Mouse (Mus musculus): ENCODE measurements around the gene Sec13. TPM values are rescaled to one million over a fixed set of nuclear protein-coding genes. Genes with fewer than 3 reads are reported as not detected.

The Sec13 gene
- 121 TPM for polyA plus RNA-seq (2014; fragmentation: Illumina TruSeq; extraction: RNeasy Lipid Tissue Mini Kit (QIAGEN cat#74804); ENCODE audit: insufficient read depth, low read depth, low replicate concordance)

DNA sequence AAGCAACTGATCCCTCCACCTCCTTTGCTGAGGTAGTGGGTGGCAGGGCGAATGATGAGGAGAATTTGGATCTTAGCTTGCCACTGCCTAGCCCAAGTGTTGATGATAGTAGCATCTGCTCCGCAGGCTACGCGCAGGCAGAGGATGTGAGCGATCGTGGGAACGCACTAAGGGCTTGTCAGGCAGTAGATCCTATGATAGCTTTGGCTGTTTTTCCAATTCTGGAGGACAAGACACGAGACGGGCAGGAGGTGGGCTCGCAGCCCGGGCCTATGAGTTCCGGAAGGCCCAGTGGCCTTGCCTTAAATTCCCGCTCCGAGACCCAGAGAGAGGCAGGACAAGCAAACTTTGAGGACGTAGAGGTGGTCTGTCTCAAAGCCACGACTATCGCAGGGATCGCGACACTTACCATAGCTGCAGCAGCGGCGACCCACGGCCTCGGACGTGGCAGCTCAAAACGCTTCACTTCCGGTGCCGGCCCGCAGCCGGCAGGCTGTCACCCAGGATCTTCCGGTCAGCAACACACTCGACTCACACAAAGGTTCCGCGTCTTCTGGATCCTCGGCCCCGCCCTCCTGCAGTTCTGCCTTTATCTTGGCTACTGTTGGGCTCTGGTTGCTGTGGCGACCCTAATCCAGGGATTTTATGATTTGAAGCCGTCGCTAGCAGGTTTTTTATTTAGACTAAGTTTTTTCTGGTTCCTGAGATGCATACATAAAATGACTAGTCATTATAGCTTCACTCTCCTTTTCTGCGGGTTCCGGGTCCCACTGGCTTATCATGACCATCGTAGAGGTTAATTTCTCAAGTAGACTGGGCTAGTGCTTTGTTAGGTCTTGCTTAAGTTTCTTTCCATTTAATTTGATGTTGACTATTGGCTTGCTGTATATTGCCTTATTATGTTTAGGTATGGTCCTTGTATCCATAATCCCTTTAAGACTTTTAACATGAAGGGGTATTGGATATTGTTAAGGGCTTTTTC is at the start of gene Sec13:
Sec13 (minus strand) TSS at position 508 of the 982 bp plus-strand sequence.

DNA sequence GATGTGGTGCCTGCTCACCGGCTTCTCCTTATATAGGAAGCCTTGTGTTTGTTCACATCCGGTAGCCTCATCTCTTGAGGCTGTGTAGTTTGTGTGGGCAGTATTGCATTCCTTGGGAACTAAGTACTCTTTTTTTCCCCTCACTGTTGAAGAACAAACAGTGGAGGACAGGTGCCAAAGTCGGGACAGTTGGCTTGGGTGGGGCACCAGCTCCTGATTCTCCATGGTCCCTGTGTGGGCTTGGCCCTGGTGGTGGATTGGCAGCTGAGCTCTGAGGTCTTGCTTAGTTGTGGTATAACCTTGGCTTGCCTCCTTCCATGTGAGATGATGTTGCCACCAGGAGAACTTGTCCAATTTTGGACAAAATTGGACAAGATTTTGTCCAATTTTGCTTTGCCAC is 20.7 kb downstream of the Sec13 start, which contains the start of gene Ghrl:
Ghrl (minus strand) TSS at position 3 of the 400 bp plus-strand sequence.

DNA sequence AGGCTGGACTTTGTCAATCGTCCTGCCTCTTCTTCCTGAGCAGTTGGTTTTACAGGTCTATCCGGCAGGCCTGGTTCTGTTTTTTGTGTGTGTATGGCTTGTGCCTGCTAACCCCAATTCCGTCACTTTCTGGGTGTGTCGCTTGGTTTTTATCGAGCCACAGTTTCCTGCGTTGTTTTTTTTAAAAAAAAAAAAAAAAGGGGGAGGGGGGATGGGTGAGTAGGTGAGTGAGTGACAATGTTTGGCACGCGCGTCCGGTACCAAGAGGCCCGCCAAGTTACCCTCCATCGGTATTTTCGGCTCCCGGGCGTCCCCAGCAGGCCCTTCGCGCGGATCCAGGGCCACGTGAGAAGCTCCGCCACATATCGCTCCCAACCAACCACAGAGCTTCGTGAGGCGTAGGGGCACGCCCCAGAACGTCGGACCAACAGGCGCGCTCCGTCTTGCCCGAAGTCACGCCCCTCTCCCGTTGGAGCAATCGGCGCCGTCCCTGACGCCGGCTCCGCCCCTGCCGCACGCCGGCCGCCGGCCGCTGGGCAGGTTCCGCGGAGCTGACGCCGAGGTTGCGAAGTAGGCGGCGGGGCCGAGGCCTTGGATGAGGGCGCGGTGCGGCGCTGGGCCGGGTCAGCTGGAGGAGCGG is 43.8 kb downstream of the Sec13 start, which contains the start of gene Tatdn2:
Tatdn2 (plus strand) TSS at position 469 of the 640 bp plus-strand sequence.

Other genes with a start within 250 kb of the Sec13 start
- gene Prrt3, start 238.8 kb downstream of the Sec13 start, polyA plus RNA-seq (2014; fragmentation: Illumina TruSeq; extraction: RNeasy Lipid Tissue Mini Kit (QIAGEN cat#74804); ENCODE audit: insufficient read depth, low read depth, low replicate concordance) = not detected
- 62.9 TPM for gene Emc3, start 209.1 kb downstream of the Sec13 start, polyA plus RNA-seq (2014; fragmentation: Illumina TruSeq; extraction: RNeasy Lipid Tissue Mini Kit (QIAGEN cat#74804); ENCODE audit: insufficient read depth, low read depth, low replicate concordance)
- 0.34 TPM for gene Fancd2, start 209.1 kb downstream of the Sec13 start, polyA plus RNA-seq (2014; fragmentation: Illumina TruSeq; extraction: RNeasy Lipid Tissue Mini Kit (QIAGEN cat#74804); ENCODE audit: insufficient read depth, low read depth, low replicate concordance)
- gene Fancd2os, start 140.0 kb downstream of the Sec13 start, polyA plus RNA-seq (2014; fragmentation: Illumina TruSeq; extraction: RNeasy Lipid Tissue Mini Kit (QIAGEN cat#74804); ENCODE audit: insufficient read depth, low read depth, low replicate concordance) = not detected
- gene Brk1, start 136.0 kb downstream of the Sec13 start, polyA plus RNA-seq (2014; fragmentation: Illumina TruSeq; extraction: RNeasy Lipid Tissue Mini Kit (QIAGEN cat#74804); ENCODE audit: insufficient read depth, low read depth, low replicate concordance) = 208 TPM
- gene Vhl, start 116.8 kb downstream of the Sec13 start, polyA plus RNA-seq (2014; fragmentation: Illumina TruSeq; extraction: RNeasy Lipid Tissue Mini Kit (QIAGEN cat#74804); ENCODE audit: insufficient read depth, low read depth, low replicate concordance) = 16.4 TPM
- gene Irak2, start 102.3 kb downstream of the Sec13 start, polyA plus RNA-seq (2014; fragmentation: Illumina TruSeq; extraction: RNeasy Lipid Tissue Mini Kit (QIAGEN cat#74804); ENCODE audit: insufficient read depth, low read depth, low replicate concordance) = 28.6 TPM
- gene Tatdn2, start 43.7 kb downstream of the Sec13 start, polyA plus RNA-seq (2014; fragmentation: Illumina TruSeq; extraction: RNeasy Lipid Tissue Mini Kit (QIAGEN cat#74804); ENCODE audit: insufficient read depth, low read depth, low replicate concordance) = 19.1 TPM
- gene Ghrl, start 20.9 kb downstream of the Sec13 start, polyA plus RNA-seq (2014; fragmentation: Illumina TruSeq; extraction: RNeasy Lipid Tissue Mini Kit (QIAGEN cat#74804); ENCODE audit: insufficient read depth, low read depth, low replicate concordance) = 5.0 TPM

Data from lung, adult 10 weeks (tissue).